Mouse (Mus musculus) forebrain, embryonic 15.5 days (tissue): ENCODE measurements around the gene Serpina1f. TPM values are rescaled to one million over a fixed set of nuclear protein-coding genes. Genes with fewer than 3 reads are reported as not detected.
"Not testable (repeated sequence)": the region's sequence is repeated elsewhere in the genome, so short reads cannot be mapped to it uniquely, and the experiment has no call there.

Experiments
- ATAC-seq: fragments of 200-750 bp; cut with Nextera tagmentation; replicated peaks from 2 replicates; pipeline ENCODE4 v1.8.0; 2017; ENCODE audit warnings: mild to moderate bottlenecking, moderate TSS enrichment, moderate library complexity
- H3K27ac ChIP-seq: fragments of 300-500 bp; sonication (generic); replicated peaks from 2 replicates; pipeline ENCODE4 v1.5.1; 2015; ENCODE audit warnings: mild to moderate bottlenecking, inconsistent platforms
- H3K27me3 ChIP-seq: fragments of 300-500 bp; sonication (generic); 2 replicates; pipeline ENCODE4 v1.6.1; 2015; ENCODE audit warnings: inconsistent platforms
- H3K36me3 ChIP-seq: fragments of 300-500 bp; sonication (generic); 2 replicates; pipeline ENCODE4 v1.6.1; 2015; ENCODE audit warnings: mild to moderate bottlenecking, inconsistent platforms
- H3K4me1 ChIP-seq: fragments of 300-500 bp; sonication (generic); 2 replicates; pipeline ENCODE4 v1.6.1; 2015; ENCODE audit warnings: inconsistent platforms
- H3K4me2 ChIP-seq: fragments of 300-500 bp; sonication (generic); replicated peaks from 2 replicates; pipeline ENCODE4 v1.6.1; 2015; ENCODE audit warnings: mild to moderate bottlenecking, inconsistent platforms
- H3K4me3 ChIP-seq: fragments of 300-500 bp; sonication (generic); 2 replicates; pipeline ENCODE4 v1.5.1; 2015; ENCODE audit warnings: mild to moderate bottlenecking, inconsistent platforms
- H3K9ac ChIP-seq: fragments of 300-500 bp; sonication (generic); replicated peaks from 2 replicates; pipeline ENCODE4 v1.6.1; 2015; ENCODE audit warnings: mild to moderate bottlenecking, inconsistent platforms
- H3K9me3 ChIP-seq: fragments of 300-500 bp; sonication (generic); 2 replicates; pipeline ENCODE4 v1.6.1; 2016; ENCODE audit warnings: inconsistent platforms
- WGBS: fragments of 180-500 bp; shearing (Covaris S2); methylation state at CpG from one replicate; pipeline ENCODE4 v1.1.7; 2015; ENCODE audit warnings: mixed read lengths; 5-methylcytosine and 5-hydroxymethylcytosine counted together
- polyA plus RNA-seq: library from polyadenylated mRNA; unstranded; fragments of >200 nt; fragmentation: Nextera tagmentation; extraction: Ambion mirVana; gene quantifications from 2 replicates; pipeline ENCODE4 v1.2.1, GENCODE M21; 2015

Gene Serpina1f
- polyA plus RNA-seq: not detected in 2 replicates

- Histone ChIP-seq H3K27ac (no peak within 1 kb of the TSS), H3K36me3 (no peaks in the 10 kb centered on the region), H3K9ac (no peak within 1 kb of the TSS), H3K9me3 (no peaks in the 10 kb centered on the region), H3K4me3 (no peak within 1 kb of the TSS), H3K4me1 (no peaks in the 10 kb centered on the region), H3K27me3 (no peaks in the 10 kb centered on the region), H3K4me2 (no peak within 1 kb of the TSS)
- ATAC-seq: no peak
- 90% methylated on average over 8 of the region's 8 CpGs for WGBS
These were observed at the start of gene Serpina1f for GRCm38 (mm10) chr12:103695429-103695828. Gene Serpina1f, minus strand, starts transcription at chr12:103695529.

GRCm38 (mm10) chr12:103737791-103738580, 42.7 kb upstream of the Serpina1f start:
- ATAC-seq, H3K27me3 ChIP-seq, H3K36me3 ChIP-seq, H3K4me3 ChIP-seq, H3K4me2 ChIP-seq, H3K9ac ChIP-seq, H3K27ac ChIP-seq, H3K9me3 ChIP-seq, H3K4me1 ChIP-seq: not testable (repeated sequence)
- 86% methylated on average over 6 of the region's 6 CpGs for WGBS

GRCm38 (mm10) chr12:103735566-103735965, 40.2 kb upstream of the Serpina1f start:
- H3K9ac ChIP-seq, H3K4me3 ChIP-seq, ATAC-seq, H3K27me3 ChIP-seq, H3K36me3 ChIP-seq, H3K4me1 ChIP-seq, H3K9me3 ChIP-seq, H3K4me2 ChIP-seq, H3K27ac ChIP-seq: not testable (repeated sequence)
- 99% methylated on average over 4 of the region's 4 CpGs for WGBS

GRCm38 (mm10) chr12:103735101-103735500, 39.8 kb upstream of the Serpina1f start:
- H3K4me3 ChIP-seq, H3K9ac ChIP-seq, H3K36me3 ChIP-seq, H3K27ac ChIP-seq, H3K27me3 ChIP-seq, H3K4me1 ChIP-seq, H3K4me2 ChIP-seq, H3K9me3 ChIP-seq, ATAC-seq: not testable (repeated sequence)
- 91% methylated on average over 4 of the region's 4 CpGs for WGBS

- Histone ChIP-seq H3K4me3 (no peak overlapping the region), H3K9me3 (no peaks in the 10 kb centered on the region), H3K27ac (no peak overlapping the region), H3K9ac (no peak overlapping the region), H3K36me3 (no peaks in the 10 kb centered on the region), H3K27me3 (no peaks in the 10 kb centered on the region), H3K4me2 (no peak overlapping the region), H3K4me1 (no peaks in the 10 kb centered on the region)
- ATAC-seq: no peak
- 70% methylated on average over 3 of the region's 3 CpGs for WGBS
These were observed 16.2 kb upstream of the Serpina1f start for GRCm38 (mm10) chr12:103711537-103711936.

- H3K27ac ChIP-seq: no peak overlapping the region
- no peak for ATAC-seq
These were observed 15.1 kb upstream of the Serpina1f start for GRCm38 (mm10) chr12:103710405-103710804.

GRCm38 (mm10) chr12:103706113-103706512, 10.8 kb upstream of the Serpina1f start:
- H3K9ac ChIP-seq: no peak overlapping the region
- H3K36me3 ChIP-seq: no peaks in the 10 kb centered on the region
- H3K4me2 ChIP-seq: no peak overlapping the region
- H3K27me3 ChIP-seq: no peaks in the 10 kb centered on the region
- H3K9me3 ChIP-seq: no peaks in the 10 kb centered on the region
- ATAC-seq: no peak
- 83% methylated on average over 4 of the region's 4 CpGs for WGBS
- H3K27ac ChIP-seq: no peak overlapping the region
- H3K4me3 ChIP-seq: no peak overlapping the region
- H3K4me1 ChIP-seq: no peaks in the 10 kb centered on the region

More at GRCm38 (mm10) chr12:103710405-103710804, 15.1 kb upstream of the Serpina1f start:
- Histone ChIP-seq H3K36me3 (no peaks in the 10 kb centered on the region), H3K4me2 (no peak overlapping the region), H3K9me3 (no peaks in the 10 kb centered on the region), H3K4me3 (no peak overlapping the region), H3K27me3 (no peaks in the 10 kb centered on the region), H3K9ac (no peak overlapping the region), H3K4me1 (no peaks in the 10 kb centered on the region)
- WGBS: 79% methylated on average over 1 of the region's 1 CpGs

- Histone ChIP-seq H3K4me2 (no peak overlapping the region), H3K36me3 (no peaks in the 10 kb centered on the region), H3K9ac (no peak overlapping the region), H3K27ac (no peak overlapping the region), H3K9me3 (no peaks in the 10 kb centered on the region), H3K27me3 (no peaks in the 10 kb centered on the region), H3K4me3 (no peak overlapping the region), H3K4me1 (no peaks in the 10 kb centered on the region)
- no peak for ATAC-seq
- WGBS: 79% methylated on average over 2 of the region's 2 CpGs
These were observed 10.2 kb upstream of the Serpina1f start for GRCm38 (mm10) chr12:103705547-103705946.

- WGBS: 84% methylated on average over 4 of the region's 4 CpGs
- no peaks in the 10 kb centered on the region for H3K4me1 ChIP-seq
- no peak overlapping the region for H3K4me3 ChIP-seq
- no peaks in the 10 kb centered on the region for H3K27me3 ChIP-seq
- ATAC-seq: no peak
- no peak overlapping the region for H3K27ac ChIP-seq
- no peaks in the 10 kb centered on the region for H3K36me3 ChIP-seq
- no peak overlapping the region for H3K4me2 ChIP-seq
- no peak overlapping the region for H3K9ac ChIP-seq
- H3K9me3 ChIP-seq: no peaks in the 10 kb centered on the region
These were observed 4.9 kb upstream of the Serpina1f start for GRCm38 (mm10) chr12:103700144-103700750.

- WGBS: 68% methylated on average over 3 of the region's 3 CpGs
- Histone ChIP-seq H3K9me3 (no peaks in the 10 kb centered on the region), H3K4me2 (no peak overlapping the region), H3K4me3 (no peak overlapping the region), H3K9ac (no peak overlapping the region), H3K27ac (no peak overlapping the region), H3K36me3 (no peaks in the 10 kb centered on the region), H3K4me1 (no peaks in the 10 kb centered on the region), H3K27me3 (no peaks in the 10 kb centered on the region)
- no peak for ATAC-seq
These were observed 7.0 kb downstream of the Serpina1f start for GRCm38 (mm10) chr12:103688221-103688814.

- Histone ChIP-seq H3K9ac (no peak overlapping the region), H3K36me3 (no peaks in the 10 kb centered on the region), H3K4me3 (no peak overlapping the region), H3K4me2 (no peak overlapping the region), H3K27ac (no peak overlapping the region), H3K4me1 (no peaks in the 10 kb centered on the region), H3K9me3 (no peaks in the 10 kb centered on the region), H3K27me3 (no peaks in the 10 kb centered on the region)
- WGBS: 89% methylated on average over 7 of the region's 7 CpGs
- no peak for ATAC-seq
These were observed 8.3 kb downstream of the Serpina1f start for GRCm38 (mm10) chr12:103687021-103687420.

- 82% methylated on average over 3 of the region's 3 CpGs for WGBS
- H3K9ac ChIP-seq: no peak overlapping the region
- no peaks in the 10 kb centered on the region for H3K27me3 ChIP-seq
- H3K4me1 ChIP-seq: no peaks in the 10 kb centered on the region
- H3K4me2 ChIP-seq: no peak overlapping the region
- H3K27ac ChIP-seq: no peak overlapping the region
- no peaks in the 10 kb centered on the region for H3K9me3 ChIP-seq
- no peak for ATAC-seq
- no peaks in the 10 kb centered on the region for H3K36me3 ChIP-seq
- no peak overlapping the region for H3K4me3 ChIP-seq
These were observed 9.3 kb downstream of the Serpina1f start for GRCm38 (mm10) chr12:103686050-103686449.
